Mouse (Mus musculus) forebrain, embryonic 16.5 days (tissue): ENCODE results near the gene Ctdspl2. TPM values are rescaled to one million over a fixed set of nuclear protein-coding genes. Genes with fewer than 3 reads are reported as not detected.
"Not testable (repeated sequence)": the region's sequence is repeated elsewhere in the genome, so short reads cannot be mapped to it uniquely, and the experiment has no call there.

Source experiments
- ATAC-seq: fragments of 200-750 bp; cut with Nextera tagmentation; 2 replicates; pipeline ENCODE4 v1.8.0; 2017; ENCODE audit warnings: mild to moderate bottlenecking, moderate library complexity
- H3K27ac ChIP-seq: fragments of 300-500 bp; sonication (generic); 2 replicates; pipeline ENCODE4 v1.5.1; 2014; ENCODE audit warnings: low read length, control low read depth
- H3K27me3 ChIP-seq: fragments of 300-500 bp; sonication (generic); replicated peaks from 2 replicates; pipeline ENCODE4 v1.6.1; 2014; ENCODE audit warnings: low read length; ENCODE audit not compliant: control insufficient read depth, insufficient read depth
- H3K36me3 ChIP-seq: fragments of 300-500 bp; sonication (generic); 2 replicates; pipeline ENCODE4 v1.6.1; 2014; ENCODE audit not compliant: control insufficient read depth, insufficient read depth
- H3K4me1 ChIP-seq: fragments of 300-500 bp; sonication (generic); replicated peaks from 2 replicates; pipeline ENCODE4 v1.6.1; 2014; ENCODE audit warnings: low read length; ENCODE audit not compliant: control insufficient read depth, insufficient read depth
- H3K4me2 ChIP-seq: fragments of 300-500 bp; sonication (generic); 2 replicates; pipeline ENCODE4 v1.6.1; 2014; ENCODE audit warnings: mild to moderate bottlenecking, low read length, control low read depth
- H3K4me3 ChIP-seq: fragments of 300-500 bp; sonication (generic); replicated peaks from 2 replicates; pipeline ENCODE4 v1.5.1; 2014; ENCODE audit warnings: mild to moderate bottlenecking, low read length, control low read depth
- H3K9ac ChIP-seq: fragments of 300-500 bp; sonication (generic); replicated peaks from 2 replicates; pipeline ENCODE4 v1.6.1; 2014; ENCODE audit warnings: low read depth, low read length, control low read depth
- H3K9me3 ChIP-seq: fragments of 300-500 bp; sonication (generic); 2 replicates; pipeline ENCODE4 v1.6.1; 2016; ENCODE audit warnings: low read length; ENCODE audit not compliant: control insufficient read depth
- WGBS: fragments of 180-500 bp; shearing (Covaris S2); extraction: QIAGEN DNeasy Blood & Tissue Kit; methylation state at CpG from one replicate; pipeline ENCODE4 v1.1.7; 2014; 5-methylcytosine and 5-hydroxymethylcytosine counted together
- polyA plus RNA-seq: library from polyadenylated mRNA; unstranded; fragments of >200 nt; fragmentation: Nextera tagmentation; extraction: Ambion mirVana; gene quantifications from 2 replicates; pipeline ENCODE4 v1.2.1, GENCODE M21; 2015

Gene Ctdspl2
- 49.4 and 49.9 TPM in 2 replicates for polyA plus RNA-seq

- under 1% methylated on average over 43 of the region's 48 CpGs for WGBS
- Histone ChIP-seq H3K27me3 (no peaks in the 10 kb centered on the region), H3K4me3 (peak within 1 kb of the TSS; percentile 79), H3K36me3 (no peaks in the 10 kb centered on the region), H3K4me1 (peaks cover 18% of the 10 kb centered on the region), H3K4me2 (peak within 1 kb of the TSS; percentile 65), H3K9me3 (no peaks in the 10 kb centered on the region), H3K27ac (peak within 1 kb of the TSS; percentile 91), H3K9ac (peak within 1 kb of the TSS; percentile 86)
- peak; percentile 95 for ATAC-seq
Measured at GRCm38 (mm10) chr2:121955765-121956223, at the start of gene Ctdspl2, which contains the start of gene Mageb3. Gene Ctdspl2, plus strand, starts transcription at chr2:121956001. Gene Mageb3, minus strand, starts transcription at chr2:121956092.

GRCm38 (mm10) chr2:121909975-121910374 is 45.8 kb upstream of the Ctdspl2 start:
- no peak overlapping the region for H3K27ac ChIP-seq
- H3K4me2 ChIP-seq, result no peak overlapping the region
- H3K4me3 ChIP-seq, result no peak overlapping the region
- H3K36me3 ChIP-seq, result peaks cover 16% of the 10 kb centered on the region
- no peaks in the 10 kb centered on the region for H3K27me3 ChIP-seq
- H3K9me3 ChIP-seq, result no peaks in the 10 kb centered on the region
- 77% methylated on average over 3 of the region's 3 CpGs for WGBS
- ATAC-seq, result no peak
- no peaks in the 10 kb centered on the region for H3K4me1 ChIP-seq
- H3K9ac ChIP-seq, result no peak overlapping the region

GRCm38 (mm10) chr2:121916047-121916970 is 39.5 kb upstream of the Ctdspl2 start:
- no peaks in the 10 kb centered on the region for H3K4me1 ChIP-seq
- no peaks in the 10 kb centered on the region for H3K9me3 ChIP-seq
- H3K9ac ChIP-seq, result no peak overlapping the region
- H3K4me2 ChIP-seq, result no peak overlapping the region
- no peak for ATAC-seq
- H3K36me3 ChIP-seq, result peaks cover 4% of the 10 kb centered on the region; the same call in 1 of the 2 replicates
- no peaks in the 10 kb centered on the region for H3K27me3 ChIP-seq
- no peak overlapping the region for H3K4me3 ChIP-seq
- H3K27ac ChIP-seq, result no peak overlapping the region
- WGBS, result 91% methylated on average over 5 of the region's 5 CpGs

- not testable (repeated sequence) for H3K27ac ChIP-seq, H3K9me3 ChIP-seq, ATAC-seq, H3K9ac ChIP-seq, H3K36me3 ChIP-seq, H3K4me1 ChIP-seq, H3K4me3 ChIP-seq, H3K27me3 ChIP-seq, H3K4me2 ChIP-seq
- 75% methylated on average over 2 of the region's 2 CpGs for WGBS
Measured at GRCm38 (mm10) chr2:121937624-121938023, 18.2 kb upstream of the Ctdspl2 start.

- no peak overlapping the region for H3K27ac ChIP-seq
- no peak overlapping the region for H3K9ac ChIP-seq
- no peak overlapping the region for H3K4me3 ChIP-seq
- no peaks in the 10 kb centered on the region for H3K36me3 ChIP-seq
- H3K4me1 ChIP-seq, result no peaks in the 10 kb centered on the region
- no peak overlapping the region for H3K4me2 ChIP-seq
- H3K9me3 ChIP-seq, result no peaks in the 10 kb centered on the region
- WGBS, result 88% methylated on average over 3 of the region's 3 CpGs
- H3K27me3 ChIP-seq, result no peaks in the 10 kb centered on the region
- ATAC-seq, result no peak
Measured at GRCm38 (mm10) chr2:121943364-121943763, 12.4 kb upstream of the Ctdspl2 start.

GRCm38 (mm10) chr2:121954971-121955656 is 687 bp upstream of the Ctdspl2 start:
- H3K9ac ChIP-seq, result peak overlapping the region; percentile 86
- H3K4me1 ChIP-seq, result peaks cover 18% of the 10 kb centered on the region
- peak overlapping the region; percentile 59 for H3K4me2 ChIP-seq
- peak overlapping the region; percentile 79 for H3K4me3 ChIP-seq
- WGBS, result 21% methylated on average over 10 of the region's 10 CpGs
- H3K27me3 ChIP-seq, result no peaks in the 10 kb centered on the region
- peak overlapping the region; percentile 91 for H3K27ac ChIP-seq
- no peaks in the 10 kb centered on the region for H3K36me3 ChIP-seq
- H3K9me3 ChIP-seq, result no peaks in the 10 kb centered on the region
- ATAC-seq, result no peak

GRCm38 (mm10) chr2:121956224-121957018 is 620 bp downstream of the Ctdspl2 start:
- peak; percentile 92 for ATAC-seq
- H3K36me3 ChIP-seq, result no peaks in the 10 kb centered on the region
- under 1% methylated on average over 47 of the region's 47 CpGs for WGBS
- peak overlapping the region; percentile 91 for H3K27ac ChIP-seq
- peak overlapping the region; percentile 79 for H3K4me3 ChIP-seq
- peak overlapping the region; percentile 65 for H3K4me2 ChIP-seq
- H3K27me3 ChIP-seq, result no peaks in the 10 kb centered on the region
- H3K9ac ChIP-seq, result peak overlapping the region; percentile 86
- H3K4me1 ChIP-seq, result peaks cover 18% of the 10 kb centered on the region
- H3K9me3 ChIP-seq, result no peaks in the 10 kb centered on the region

GRCm38 (mm10) chr2:121957216-121957792 is 1.5 kb downstream of the Ctdspl2 start:
- no peak overlapping the region for H3K27ac ChIP-seq
- 12% methylated on average over 8 of the region's 8 CpGs for WGBS

More at GRCm38 (mm10) chr2:121957216-121957792, 1.5 kb downstream of the Ctdspl2 start:
- peak overlapping the region; percentile 65 for H3K4me2 ChIP-seq
- no peaks in the 10 kb centered on the region for H3K9me3 ChIP-seq
- H3K4me3 ChIP-seq, result peak overlapping the region; percentile 79
- peaks cover 18% of the 10 kb centered on the region for H3K4me1 ChIP-seq
- peaks cover 3% of the 10 kb centered on the region; the same call in 1 of the 2 replicates for H3K36me3 ChIP-seq
- H3K27me3 ChIP-seq, result no peaks in the 10 kb centered on the region
- no peak for ATAC-seq
- peak overlapping the region; percentile 86 for H3K9ac ChIP-seq
